Mouse (Mus musculus) neural tube, embryonic 13.5 days (tissue): Measurements from ENCODE around the gene Rcbtb2. TPM values are rescaled to one million over a fixed set of nuclear protein-coding genes. Genes with fewer than 3 reads are reported as not detected.
A peak's percentile ranks its signal among the peaks of the same experiment; 100 is the strongest.
"Not testable (repeated sequence)": the region's sequence is repeated elsewhere in the genome, so short reads cannot be mapped to it uniquely, and the experiment has no call there.

Experiments
- ATAC-seq: fragments of 200-750 bp; cut with Nextera tagmentation; 2 replicates; pipeline ENCODE4 v1.8.0; 2017; ENCODE audit warnings: low read depth, mild to moderate bottlenecking, moderate TSS enrichment, moderate library complexity
- H3K27ac ChIP-seq: fragments of 300-500 bp; sonication (generic); replicated peaks from 2 replicates; pipeline ENCODE4 v1.5.1; 2015; ENCODE audit warnings: moderate library complexity, mild to moderate bottlenecking, inconsistent platforms
- H3K27me3 ChIP-seq: fragments of 300-500 bp; sonication (generic); 2 replicates; pipeline ENCODE4 v1.6.1; 2015; ENCODE audit warnings: mild to moderate bottlenecking, inconsistent platforms
- H3K36me3 ChIP-seq: fragments of 300-500 bp; sonication (generic); 2 replicates; pipeline ENCODE4 v1.6.1; 2015; ENCODE audit warnings: mild to moderate bottlenecking, inconsistent platforms
- H3K4me1 ChIP-seq: fragments of 300-500 bp; sonication (generic); replicated peaks from 2 replicates; pipeline ENCODE4 v1.6.1; 2015; ENCODE audit warnings: inconsistent platforms
- H3K4me2 ChIP-seq: fragments of 300-500 bp; sonication (generic); 2 replicates; pipeline ENCODE4 v1.6.1; 2015; ENCODE audit warnings: inconsistent platforms, mild to moderate bottlenecking, moderate library complexity
- H3K4me3 ChIP-seq: fragments of 300-500 bp; sonication (generic); 2 replicates; pipeline ENCODE4 v1.5.1; 2015; ENCODE audit warnings: mild to moderate bottlenecking, inconsistent platforms
- H3K9ac ChIP-seq: fragments of 300-500 bp; sonication (generic); 2 replicates; pipeline ENCODE4 v1.6.1; 2015; ENCODE audit warnings: moderate library complexity, mild to moderate bottlenecking, inconsistent platforms
- H3K9me3 ChIP-seq: fragments of 300-500 bp; sonication (generic); 2 replicates; pipeline ENCODE4 v1.6.1; 2016; ENCODE audit warnings: inconsistent platforms
- WGBS: fragments of 180-500 bp; shearing (Covaris S2); methylation state at CpG from one replicate; pipeline ENCODE4 v1.1.7; 2015; 5-methylcytosine and 5-hydroxymethylcytosine counted together
- polyA plus RNA-seq: library from polyadenylated mRNA; unstranded; fragments of >200 nt; fragmentation: Nextera tagmentation; extraction: Ambion mirVana; gene quantifications from 2 replicates; pipeline ENCODE4 v1.2.1, GENCODE M21; 2015

The Rcbtb2 gene
- polyA plus RNA-seq, 1 experiment from 2014 or later, result 81.2 TPM

DNA sequence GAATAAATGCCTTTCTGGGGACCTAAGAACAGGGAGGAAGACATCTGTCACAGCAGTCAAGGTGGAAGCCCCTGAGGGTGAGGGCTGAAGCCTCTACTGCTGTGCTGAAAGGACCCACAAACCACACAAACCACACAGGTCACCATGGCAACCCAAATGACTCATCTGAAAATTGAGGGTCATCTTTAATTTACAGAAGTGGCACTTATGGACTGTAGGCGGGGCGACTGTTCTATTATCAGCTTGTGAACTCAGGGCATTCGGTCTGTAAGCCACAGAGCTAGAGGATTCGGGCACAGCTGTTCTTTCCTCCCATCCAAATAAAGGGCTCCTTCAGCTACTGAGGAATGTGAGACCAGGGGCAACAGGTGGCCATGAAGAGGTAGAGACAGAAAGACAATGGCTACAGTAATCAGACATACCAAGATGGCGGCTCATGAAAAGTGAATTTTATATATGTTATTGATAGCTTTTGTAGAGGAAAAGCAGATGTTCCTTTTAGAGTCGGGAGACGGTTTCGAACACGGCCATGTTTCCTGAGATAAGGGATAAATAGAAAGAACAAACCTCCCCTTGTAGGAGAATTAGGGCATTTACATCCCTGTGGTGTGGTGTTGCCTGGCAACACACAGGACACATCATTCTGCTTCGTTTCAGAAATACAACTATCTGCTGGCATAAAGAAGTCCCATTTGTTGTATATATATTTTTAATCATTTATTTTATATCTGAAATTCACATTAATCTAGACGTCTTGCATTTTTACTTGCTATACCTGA is 17.2 kb upstream of the Rcbtb2 start:
- Histone ChIP-seq H3K4me1 (peaks cover 10% of the 10 kb centered on the region), H3K27me3 (peaks cover 6% of the 10 kb centered on the region; the same call in 1 of the 2 replicates), H3K9ac (no peak overlapping the region), H3K36me3 (no peaks in the 10 kb centered on the region), H3K4me3 (no peak overlapping the region), H3K9me3 (no peaks in the 10 kb centered on the region), H3K4me2 (peak overlapping the region; percentile 32; the same call in 1 of the 2 replicates), H3K27ac (no peak overlapping the region)
- 20% methylated on average over 11 of the region's 11 CpGs for WGBS
- ATAC-seq, result peak; percentile 60; the same call in 1 of the 2 replicates

DNA sequence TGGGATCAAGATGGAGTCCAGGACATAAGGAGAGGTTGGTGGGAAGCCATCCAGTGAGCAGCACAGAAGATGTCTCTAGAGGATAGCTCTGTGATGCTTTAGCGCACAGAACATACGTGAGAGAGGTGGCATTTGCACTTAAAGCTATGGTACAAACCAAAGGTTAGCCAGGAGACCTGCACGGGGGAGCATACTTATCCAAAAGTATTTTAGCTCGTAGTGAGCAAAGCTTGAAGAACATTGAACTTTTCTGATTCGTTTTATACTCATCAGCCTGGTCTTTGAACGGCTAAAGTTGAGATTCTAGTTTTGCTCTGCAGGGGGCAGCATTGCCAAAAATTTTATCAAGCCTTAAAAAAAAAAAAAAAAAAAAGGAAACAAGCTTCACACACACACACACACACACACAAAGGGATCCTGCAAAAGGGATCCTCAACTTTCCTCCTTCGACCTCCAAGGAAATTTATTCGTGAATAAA is 16.6 kb upstream of the Rcbtb2 start:
- H3K4me3 ChIP-seq, result no peak overlapping the region
- peak; percentile 67 for ATAC-seq
- H3K4me2 ChIP-seq, result peak overlapping the region; percentile 32
- WGBS, result 20% methylated on average over 8 of the region's 8 CpGs
- peaks cover 10% of the 10 kb centered on the region for H3K4me1 ChIP-seq
- no peaks in the 10 kb centered on the region; the same call in 1 of the 2 replicates for H3K27me3 ChIP-seq
- no peaks in the 10 kb centered on the region for H3K36me3 ChIP-seq
- no peak overlapping the region for H3K27ac ChIP-seq
- H3K9ac ChIP-seq, result no peak overlapping the region
- no peaks in the 10 kb centered on the region for H3K9me3 ChIP-seq

DNA sequence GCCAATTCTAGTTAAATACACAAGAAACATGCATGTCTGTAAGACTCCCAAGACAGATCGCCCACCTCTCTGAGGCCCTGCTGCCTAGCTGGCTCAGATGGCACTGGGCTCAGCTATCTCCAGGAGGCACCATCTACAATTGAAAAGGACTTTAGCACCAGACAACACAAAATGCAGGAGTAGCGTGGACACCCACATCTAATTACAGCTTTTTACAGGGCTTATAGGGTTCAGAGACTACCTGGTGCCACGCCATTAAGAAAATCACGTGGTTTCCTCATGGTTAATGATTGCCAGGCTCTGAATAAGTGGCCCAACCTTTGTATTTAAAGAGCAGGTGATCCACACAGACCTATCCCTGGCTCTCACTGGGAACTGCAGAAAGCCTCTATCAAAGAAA is 15.9 kb upstream of the Rcbtb2 start:
- Histone ChIP-seq H3K27me3 (no peaks in the 10 kb centered on the region; the same call in 1 of the 2 replicates), H3K4me3 (no peak overlapping the region), H3K9me3 (no peaks in the 10 kb centered on the region), H3K4me1 (peaks cover 10% of the 10 kb centered on the region), H3K27ac (no peak overlapping the region), H3K9ac (no peak overlapping the region), H3K4me2 (no peak overlapping the region), H3K36me3 (no peaks in the 10 kb centered on the region)
- WGBS, result 42% methylated on average over 4 of the region's 4 CpGs
- 0 out of 2 replicates have a peak, but pooled peaks have one; percentile 14 for ATAC-seq

GRCm38 (mm10) chr14:73107371-73107770 is 15.5 kb upstream of the Rcbtb2 start:
- 50% methylated on average over 7 of the region's 7 CpGs for WGBS
- no peak overlapping the region for H3K27ac ChIP-seq
- ATAC-seq, result no peak
- no peak overlapping the region for H3K4me3 ChIP-seq
- no peaks in the 10 kb centered on the region for H3K9me3 ChIP-seq
- H3K4me2 ChIP-seq, result no peak overlapping the region
- no peak overlapping the region for H3K9ac ChIP-seq
- H3K4me1 ChIP-seq, result peaks cover 10% of the 10 kb centered on the region
- H3K27me3 ChIP-seq, result no peaks in the 10 kb centered on the region; the same call in 1 of the 2 replicates
- H3K36me3 ChIP-seq, result no peaks in the 10 kb centered on the region

DNA sequence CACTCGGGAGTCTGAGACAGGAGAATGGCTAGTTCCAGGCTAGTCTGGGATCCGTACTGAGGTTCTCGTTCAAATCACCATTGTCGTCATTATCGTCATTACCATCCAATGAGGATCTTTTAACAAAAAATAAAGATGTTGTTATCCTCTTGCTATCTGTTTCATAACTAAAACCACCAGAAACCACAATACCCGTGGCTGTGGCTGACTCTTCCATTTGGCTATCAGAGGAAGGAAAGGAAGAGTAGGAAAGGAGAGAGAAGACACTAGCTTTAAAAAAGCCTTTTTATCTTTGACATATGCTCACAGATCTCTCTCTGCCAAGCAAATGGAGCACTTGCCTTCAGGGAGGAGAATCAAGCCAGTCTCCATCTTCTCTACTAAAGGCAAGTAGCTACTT is 14.9 kb upstream of the Rcbtb2 start:
- no peak for ATAC-seq
- Histone ChIP-seq H3K36me3 (no peaks in the 10 kb centered on the region), H3K4me3 (no peak overlapping the region), H3K9me3 (no peaks in the 10 kb centered on the region), H3K9ac (no peak overlapping the region), H3K27me3 (no peaks in the 10 kb centered on the region; the same call in 1 of the 2 replicates), H3K4me1 (peaks cover 10% of the 10 kb centered on the region), H3K27ac (no peak overlapping the region), H3K4me2 (no peak overlapping the region)
- 86% methylated on average over 6 of the region's 6 CpGs for WGBS

- ATAC-seq, result no peak
- Histone ChIP-seq H3K9me3 (no peaks in the 10 kb centered on the region), H3K4me3 (no peak overlapping the region), H3K9ac (no peak overlapping the region), H3K4me1 (peaks cover 2% of the 10 kb centered on the region), H3K27ac (no peak overlapping the region), H3K36me3 (no peaks in the 10 kb centered on the region), H3K4me2 (no peak overlapping the region), H3K27me3 (no peaks in the 10 kb centered on the region)
- 64% methylated on average over 3 of the region's 3 CpGs for WGBS
Observed at GRCm38 (mm10) chr14:73110682-73111081, 12.2 kb upstream of the Rcbtb2 start.

GRCm38 (mm10) chr14:73111091-73111490 is 11.7 kb upstream of the Rcbtb2 start:
- ATAC-seq, result no peak
- no peaks in the 10 kb centered on the region for H3K27me3 ChIP-seq
- no peaks in the 10 kb centered on the region for H3K9me3 ChIP-seq
- H3K4me1 ChIP-seq, result no peaks in the 10 kb centered on the region
- 41% methylated on average over 1 of the region's 1 CpGs for WGBS
- no peak overlapping the region for H3K27ac ChIP-seq
- no peak overlapping the region for H3K4me3 ChIP-seq
- H3K4me2 ChIP-seq, result no peak overlapping the region
- no peak overlapping the region for H3K9ac ChIP-seq
- H3K36me3 ChIP-seq, result no peaks in the 10 kb centered on the region

DNA sequence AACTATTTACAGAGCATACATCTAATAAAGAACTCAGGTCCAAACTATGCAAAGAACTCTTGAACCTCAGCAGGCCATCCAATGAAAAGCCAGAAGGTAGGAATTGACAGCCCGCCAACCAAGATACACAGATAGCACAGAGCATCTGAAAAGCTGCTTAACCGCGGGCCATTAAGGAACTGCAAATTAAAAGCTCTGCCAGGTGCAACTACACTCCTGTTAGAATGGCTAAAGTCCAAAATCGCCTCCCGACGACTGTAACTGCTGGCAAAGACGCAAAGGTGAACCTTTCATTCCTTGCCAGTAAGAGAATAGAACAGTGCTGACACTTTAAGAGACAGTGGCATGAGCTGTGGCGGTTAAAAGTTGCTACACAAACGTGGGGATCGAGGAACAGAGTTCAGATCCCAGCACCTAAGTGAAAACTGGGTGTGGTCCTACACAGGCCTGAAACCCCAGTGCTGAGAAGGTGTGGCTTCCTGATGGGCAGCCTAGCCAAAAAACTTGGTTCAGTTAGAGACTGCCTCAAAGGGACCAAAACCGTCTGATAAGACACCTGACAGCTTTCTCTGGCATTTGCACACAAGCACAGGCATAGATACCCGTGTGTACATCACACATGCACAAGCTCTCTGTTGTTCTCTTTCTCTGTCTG is 10.5 kb upstream of the Rcbtb2 start:
- no peak overlapping the region for H3K9ac ChIP-seq
- H3K4me1 ChIP-seq, result no peaks in the 10 kb centered on the region
- no peak for ATAC-seq
- H3K4me3 ChIP-seq, result no peak overlapping the region
- no peaks in the 10 kb centered on the region for H3K27me3 ChIP-seq
- no peaks in the 10 kb centered on the region for H3K36me3 ChIP-seq
- no peak overlapping the region for H3K4me2 ChIP-seq
- H3K9me3 ChIP-seq, result no peaks in the 10 kb centered on the region
- WGBS, result 71% methylated on average over 12 of the region's 12 CpGs
- H3K27ac ChIP-seq, result no peak overlapping the region

GRCm38 (mm10) chr14:73114952-73115351 is 7.9 kb upstream of the Rcbtb2 start:
- H3K27me3 ChIP-seq, H3K9me3 ChIP-seq, H3K9ac ChIP-seq, H3K27ac ChIP-seq, ATAC-seq, H3K36me3 ChIP-seq, H3K4me2 ChIP-seq, H3K4me3 ChIP-seq, H3K4me1 ChIP-seq: not testable (repeated sequence)
- 95% methylated on average over 3 of the region's 3 CpGs for WGBS

GRCm38 (mm10) chr14:73116301-73116700 is 6.5 kb upstream of the Rcbtb2 start:
- no peak overlapping the region for H3K4me3 ChIP-seq
- ATAC-seq, result no peak
- no peaks in the 10 kb centered on the region for H3K27me3 ChIP-seq
- no peak overlapping the region for H3K9ac ChIP-seq
- H3K4me1 ChIP-seq, result 0 out of 2 replicates have a peak, but pooled peaks cover 3% of the 10 kb centered on the region
- H3K9me3 ChIP-seq, result no peaks in the 10 kb centered on the region
- H3K27ac ChIP-seq, result no peak overlapping the region
- no peak overlapping the region for H3K4me2 ChIP-seq
- no peaks in the 10 kb centered on the region for H3K36me3 ChIP-seq
- 72% methylated on average over 2 of the region's 2 CpGs for WGBS

GRCm38 (mm10) chr14:73116938-73117337 is 5.9 kb upstream of the Rcbtb2 start:
- ATAC-seq, result no peak
- no peaks in the 10 kb centered on the region for H3K27me3 ChIP-seq
- H3K4me3 ChIP-seq, result no peak overlapping the region
- no peak overlapping the region; the same call in 1 of the 2 replicates for H3K4me2 ChIP-seq
- WGBS, result 66% methylated on average over 9 of the region's 9 CpGs
- no peak overlapping the region for H3K27ac ChIP-seq
- H3K9me3 ChIP-seq, result no peaks in the 10 kb centered on the region
- H3K4me1 ChIP-seq, result 0 out of 2 replicates have a peak, but pooled peaks cover 3% of the 10 kb centered on the region
- no peaks in the 10 kb centered on the region for H3K36me3 ChIP-seq
- no peak overlapping the region for H3K9ac ChIP-seq
